Mouse (Mus musculus) ovary, postnatal 36 days (tissue): ENCODE results near the gene Bicral.
"Not testable (repeated sequence)": the region's sequence is repeated elsewhere in the genome, so short reads cannot be mapped to it uniquely, and the experiment has no call there.

ENCODE experiments used
- DNase-seq: peaks from one replicate; pipeline ENCODE4 v3.0.0; 2022; ENCODE audit warnings: low spot score, mixed read lengths

Bicral gene

DNA sequence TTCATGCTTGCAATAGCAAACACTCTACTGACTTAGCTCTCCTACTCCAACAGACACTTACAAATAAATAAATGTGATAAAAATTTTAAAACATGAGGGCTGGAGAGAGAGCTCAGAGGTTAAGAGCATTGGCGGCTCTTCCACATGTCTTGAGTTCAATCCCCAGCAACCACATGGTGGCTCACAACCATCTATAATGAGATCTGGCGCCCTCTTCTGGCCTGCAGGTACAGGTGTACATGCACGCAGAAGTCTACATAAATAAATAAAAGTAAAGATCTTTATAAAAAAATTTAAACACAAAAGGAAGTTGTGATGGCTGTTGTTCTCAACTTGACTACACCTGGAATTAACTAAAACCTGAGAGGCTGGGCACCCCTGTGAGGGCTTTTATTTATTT is 17.3 kb upstream of the Bicral start:
- DNase-seq: no peak

DNA sequence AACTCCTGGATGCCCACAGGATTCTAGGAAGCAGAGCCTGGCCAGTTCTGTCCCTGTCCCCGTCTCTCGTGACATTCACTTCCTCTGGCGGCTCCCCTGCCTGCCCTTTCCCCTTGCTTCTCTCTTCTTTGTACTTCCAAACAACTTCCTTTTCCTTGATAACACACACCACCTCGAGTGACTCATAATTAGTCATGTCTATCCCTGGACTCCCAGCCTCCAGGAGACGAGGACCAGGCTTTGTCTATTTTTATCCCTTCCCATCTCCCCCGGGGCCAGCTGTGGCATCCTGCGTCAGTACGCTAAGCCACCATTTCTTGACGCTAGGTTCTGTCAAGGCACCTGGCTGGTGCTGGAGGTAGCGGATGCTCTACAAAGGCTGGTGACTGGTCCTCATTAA is 15.9 kb upstream of the Bicral start:
- no peak for DNase-seq

DNA sequence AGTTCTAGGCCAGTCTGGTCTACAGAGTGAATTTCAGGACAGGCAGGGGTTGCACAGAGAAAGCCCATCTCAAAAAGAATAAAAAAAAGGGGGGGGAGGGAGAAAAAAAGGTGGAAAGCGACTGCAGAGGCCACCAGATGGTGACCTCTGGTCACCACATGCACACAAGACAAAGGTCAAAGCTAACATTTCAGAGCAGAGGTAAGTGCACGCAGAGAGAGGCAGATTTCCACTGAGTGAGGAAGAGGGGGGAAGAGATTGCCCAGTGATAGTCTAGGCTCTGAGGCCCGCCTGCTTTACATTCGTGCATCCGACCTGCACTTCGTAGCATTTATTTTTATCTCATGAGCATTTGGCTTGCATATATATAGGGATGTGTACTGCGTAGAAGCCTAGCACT is 14.5 kb upstream of the Bicral start:
- no peak for DNase-seq

DNA sequence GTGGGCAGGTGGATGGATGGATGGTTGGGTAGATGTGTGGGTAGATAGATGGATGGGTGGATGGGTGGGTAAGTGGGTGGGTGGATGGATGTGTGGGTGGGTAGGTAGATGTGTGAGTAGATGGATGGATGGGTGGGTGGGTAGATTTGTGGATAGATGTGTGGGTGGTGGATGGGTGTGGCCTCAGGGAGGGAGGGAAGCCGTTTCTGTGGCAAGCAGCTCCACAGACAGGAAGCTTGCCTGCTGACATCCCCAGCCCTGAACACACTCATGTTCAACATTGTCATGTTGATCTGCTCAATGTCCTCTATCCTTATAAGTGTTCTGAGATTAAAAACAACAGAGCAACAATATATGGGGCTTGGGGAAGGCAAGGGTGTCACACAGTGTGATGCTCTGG is 12.6 kb upstream of the Bicral start:
- DNase-seq: no peak

DNA sequence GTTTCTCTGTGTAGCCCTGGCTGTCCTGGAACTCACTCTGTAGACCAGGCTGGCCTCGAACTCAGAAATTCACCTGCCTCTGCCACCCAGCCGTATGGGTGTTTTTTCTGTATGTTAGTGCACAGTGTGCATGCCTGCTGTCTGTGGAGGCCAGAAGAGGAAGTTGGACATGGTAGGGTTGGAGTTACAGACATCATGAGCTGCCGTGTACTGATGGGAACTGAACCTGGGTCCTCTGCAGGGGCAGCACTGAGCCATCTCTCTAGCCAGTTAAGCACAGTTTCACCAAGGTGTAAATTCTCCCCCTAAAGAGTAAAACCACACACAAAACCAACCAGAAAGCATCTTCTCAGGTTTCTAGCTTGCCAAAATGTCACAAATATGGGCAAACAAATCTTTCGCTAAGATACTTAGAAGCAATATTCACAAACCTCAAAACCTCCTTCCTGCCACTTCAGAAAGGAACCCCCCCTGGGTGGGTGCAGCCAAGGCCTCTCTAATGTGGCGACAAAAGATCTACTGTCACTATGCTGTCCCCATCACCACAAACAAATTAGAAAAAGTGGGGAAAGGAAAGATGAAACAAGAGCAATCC is 12.0 kb upstream of the Bicral start:
- DNase-seq: no peak

DNA sequence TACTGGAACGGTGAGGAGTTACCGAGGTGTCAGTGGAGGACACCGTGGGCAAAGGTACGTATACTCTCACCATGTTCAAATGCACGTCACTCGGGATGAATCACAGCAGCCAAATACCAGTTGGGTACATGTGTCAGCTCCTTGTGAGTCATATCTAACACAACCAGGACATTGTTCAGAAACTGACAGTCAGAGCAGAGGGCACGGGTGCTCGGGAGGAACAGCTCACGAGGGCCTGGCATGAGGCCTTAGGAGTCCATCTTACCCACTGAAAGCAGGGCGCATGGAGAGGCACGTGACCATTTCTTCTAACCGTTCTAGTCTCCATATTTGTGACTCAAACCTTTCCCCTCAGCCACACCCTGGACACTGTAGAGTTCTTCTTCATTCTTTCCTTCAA is 8.6 kb upstream of the Bicral start:
- no peak for DNase-seq

DNA sequence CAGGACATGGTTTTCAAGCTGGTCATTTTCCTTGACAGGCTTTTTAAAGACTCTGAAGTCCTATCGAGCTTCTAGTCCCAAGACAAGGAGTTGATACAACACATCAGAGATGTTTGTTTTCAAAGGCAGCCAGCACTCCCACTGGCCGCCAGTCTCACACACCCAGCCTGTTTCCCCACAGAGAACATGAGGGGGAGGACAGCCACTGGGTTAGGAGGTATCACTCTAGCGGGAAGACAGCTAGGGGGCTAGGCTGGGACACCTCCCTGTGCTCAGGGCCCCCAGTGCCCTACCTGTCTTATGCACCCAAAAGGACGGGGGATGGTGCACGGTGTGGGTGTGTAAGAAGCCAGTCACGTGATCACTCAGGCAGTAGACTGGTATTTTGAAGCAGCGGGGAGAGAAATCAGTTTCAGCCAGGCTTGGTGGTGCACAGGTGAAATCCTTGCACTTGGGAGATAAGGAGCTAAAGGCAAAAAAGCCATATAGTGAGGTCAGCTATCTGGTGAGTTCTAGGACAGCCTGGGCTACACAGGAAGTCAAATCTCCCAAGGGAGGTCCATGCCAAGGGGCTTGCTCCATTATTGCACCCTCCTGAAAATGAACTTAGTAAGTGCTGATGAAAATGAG is 6.4 kb upstream of the Bicral start:
- DNase-seq: no peak

DNA sequence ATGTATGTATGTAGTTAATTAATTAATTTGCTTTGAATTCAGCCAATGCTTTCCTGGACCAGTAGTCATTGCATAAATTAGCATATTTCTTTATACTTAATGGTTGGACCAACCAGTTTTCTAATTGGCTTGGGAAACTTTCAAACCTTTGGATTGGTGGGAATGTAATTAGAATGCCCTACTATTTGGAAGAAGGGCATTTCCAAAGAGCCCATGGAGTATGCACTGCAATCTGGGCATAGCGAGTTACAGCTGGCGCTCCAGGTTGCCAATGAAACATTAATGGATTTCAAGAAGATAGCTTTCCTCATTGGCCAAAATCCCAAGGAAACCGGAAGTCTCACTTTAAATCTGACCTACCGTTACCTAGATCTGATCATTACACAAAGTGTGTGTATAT is 1.8 kb upstream of the Bicral start:
- DNase-seq: no peak

DNA sequence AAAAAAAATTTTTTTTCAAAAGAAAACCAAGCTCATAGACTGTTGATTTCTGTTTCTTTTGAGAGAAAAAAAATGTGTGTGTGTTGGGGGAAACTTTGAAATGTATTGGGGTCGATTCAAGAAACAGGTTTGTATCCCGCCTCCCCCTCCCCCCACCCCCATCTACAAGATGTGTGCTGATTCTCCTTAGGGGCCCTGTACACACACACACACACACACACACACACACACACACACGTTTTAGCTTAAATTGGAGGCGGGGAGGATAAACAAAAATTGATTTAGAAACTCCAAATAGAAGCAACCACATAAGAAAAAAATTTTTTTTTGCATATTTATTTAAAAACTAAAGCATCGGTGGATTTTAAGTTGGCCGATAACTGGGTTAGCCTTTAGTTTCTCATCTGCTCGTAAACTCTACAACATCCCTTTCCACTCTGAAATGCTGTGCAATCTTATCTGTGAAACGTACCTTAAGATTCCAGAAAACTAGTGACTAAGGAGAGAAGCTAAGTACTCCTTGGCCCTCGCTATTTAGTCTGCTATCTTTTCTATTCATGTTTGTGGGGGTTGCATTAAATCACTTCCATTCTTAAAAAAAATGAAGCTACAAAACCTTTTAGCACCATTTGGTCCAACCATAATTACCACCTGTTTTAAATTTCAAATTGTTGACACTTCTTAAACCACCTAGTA is 615 bp upstream of the Bicral start:
- DNase-seq: no peak

DNA sequence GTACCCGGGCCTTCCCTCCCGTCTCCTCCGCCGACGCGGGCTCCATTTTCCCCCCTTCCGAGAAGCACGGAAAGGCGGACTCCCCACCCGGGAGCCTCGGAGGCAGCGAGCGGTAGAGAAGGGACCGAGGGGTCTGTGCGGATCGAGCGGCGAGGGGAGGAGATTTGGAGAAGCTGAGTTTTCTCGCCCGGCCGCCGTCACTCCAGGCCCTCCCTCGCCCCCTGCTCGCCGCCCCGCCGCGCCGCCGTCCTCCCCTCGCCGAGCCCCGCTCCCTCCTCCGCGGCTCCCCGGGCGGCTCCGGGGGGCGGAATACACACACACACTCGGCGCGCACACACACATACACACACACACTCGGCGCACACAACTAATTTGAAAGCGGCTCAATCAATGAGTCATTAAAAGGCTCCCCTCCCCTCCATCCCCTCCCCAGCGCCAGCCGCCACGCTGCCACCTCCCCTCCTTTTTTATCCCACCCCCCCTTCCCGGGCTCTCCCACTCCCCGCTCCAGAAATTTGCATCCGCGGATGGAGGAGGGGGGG is 850 bp downstream of the Bicral start:
- DNase-seq: peak; percentile 81

DNA sequence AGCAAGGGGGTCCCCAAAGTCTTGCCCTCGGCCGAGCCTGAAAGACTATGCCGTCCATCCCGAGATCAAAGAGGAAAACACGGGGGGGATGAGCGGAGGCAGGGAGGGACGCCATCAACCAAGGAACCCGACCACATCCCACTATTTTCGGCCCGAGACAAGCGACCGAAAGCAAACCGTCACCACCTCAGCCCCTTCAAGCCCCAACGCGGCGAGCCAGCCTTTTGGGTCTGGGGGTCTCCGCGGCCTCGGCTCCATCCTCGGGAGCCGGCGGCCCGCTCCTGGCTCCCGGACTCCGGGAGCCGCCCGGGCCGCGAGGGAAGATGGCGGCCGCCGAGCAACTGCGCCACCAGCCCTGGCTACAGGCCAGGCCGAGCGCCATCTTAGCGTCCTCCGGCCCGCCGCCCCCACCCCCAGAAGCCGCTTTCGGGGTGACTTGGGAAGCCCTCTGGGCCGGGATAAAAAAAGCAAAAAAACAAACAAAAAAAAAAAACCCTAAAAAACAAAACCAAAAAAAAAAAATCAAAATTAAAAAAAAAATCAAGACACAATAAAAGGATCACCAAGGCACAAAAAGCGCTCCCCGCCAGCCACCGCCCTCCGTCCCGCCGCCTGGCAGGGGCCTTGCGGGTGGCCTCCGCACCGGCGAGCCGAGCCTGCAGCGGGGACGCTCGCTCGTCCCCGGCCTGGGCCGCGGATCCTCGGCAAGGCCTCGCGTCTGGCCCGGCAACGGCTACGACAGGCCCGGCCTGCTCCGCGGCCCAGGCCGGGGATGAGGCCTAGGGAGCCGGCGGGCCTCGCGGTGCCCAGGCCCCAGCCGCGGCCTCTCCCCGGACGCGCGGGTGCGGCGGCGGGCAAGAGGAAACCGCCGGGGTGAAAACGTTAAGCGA is 1.6 kb downstream of the Bicral start:
- DNase-seq: peak; percentile 84

DNA sequence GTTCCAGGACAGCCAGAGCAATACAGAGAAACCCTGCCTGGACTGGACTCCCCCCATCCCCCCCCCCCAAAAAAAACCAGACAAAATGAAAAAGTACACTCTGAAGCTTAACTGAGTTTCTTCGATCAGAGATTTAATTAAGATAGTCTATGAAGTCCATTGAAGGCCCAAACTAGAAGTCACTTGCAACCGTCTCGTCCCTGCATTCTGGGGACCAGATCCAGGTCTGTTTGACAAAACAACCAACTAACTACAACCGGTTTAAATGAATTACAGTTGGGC is 2.2 kb downstream of the Bicral start:
- DNase-seq: no peak

DNA sequence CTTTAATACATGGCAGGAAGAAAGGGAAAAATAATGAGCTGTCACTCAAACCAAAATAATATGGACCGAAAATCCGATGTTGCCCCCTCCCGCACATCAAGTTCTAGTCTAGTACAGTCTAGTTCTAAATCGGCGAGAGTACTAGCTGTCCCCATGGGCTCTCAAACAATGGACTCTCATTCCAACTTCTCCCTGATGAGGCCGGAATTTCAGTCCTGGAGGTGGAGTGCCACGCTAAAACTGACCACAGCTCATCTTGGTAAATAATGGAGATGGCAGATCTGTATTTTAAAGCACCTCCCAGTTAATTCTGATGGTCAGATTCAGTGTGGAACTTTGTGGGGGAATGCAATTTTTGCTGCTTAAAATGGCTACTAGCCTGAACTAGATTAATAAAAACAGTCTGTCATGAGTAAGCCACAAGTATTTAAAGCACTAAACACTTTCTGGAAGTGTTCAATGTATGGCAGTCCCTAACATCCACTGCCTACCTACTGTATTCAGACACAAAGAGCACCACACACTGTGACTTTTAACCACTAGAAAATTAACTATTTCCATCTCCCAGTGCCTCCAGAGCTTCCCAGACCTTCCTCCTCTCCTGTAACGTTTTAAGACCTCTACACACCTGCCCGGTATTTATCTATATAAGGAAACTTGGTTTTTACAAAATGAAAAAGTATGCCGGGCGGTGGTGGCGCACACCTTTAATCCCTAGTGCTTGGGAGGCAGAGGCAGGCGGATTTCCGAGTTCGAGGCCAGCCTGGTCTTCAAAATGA is 2.8 kb downstream of the Bicral start:
- DNase-seq: no peak

DNA sequence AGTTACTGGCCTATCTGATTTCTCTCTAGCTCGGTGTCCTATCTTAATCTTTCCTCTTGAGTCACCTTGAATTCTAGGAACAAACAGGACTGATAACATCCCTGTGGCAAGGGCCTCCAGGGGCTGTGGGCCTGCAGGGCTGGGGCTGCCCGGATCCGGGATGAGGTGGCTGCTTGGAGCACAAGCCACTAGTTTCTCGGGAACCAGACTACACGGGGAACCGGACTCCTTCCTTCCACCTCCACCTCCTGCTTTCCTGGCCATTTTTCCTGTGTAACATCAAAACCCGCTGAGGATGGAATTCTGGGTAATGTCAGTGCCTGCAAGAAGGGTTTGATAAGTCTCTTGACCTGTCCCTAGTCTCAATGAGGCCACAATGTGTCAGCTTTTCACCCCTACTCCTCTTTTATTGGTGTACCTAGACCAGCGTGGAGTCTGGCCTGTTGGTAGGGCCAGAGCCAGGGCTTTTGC is 3.6 kb downstream of the Bicral start:
- peak; percentile 14 for DNase-seq

DNA sequence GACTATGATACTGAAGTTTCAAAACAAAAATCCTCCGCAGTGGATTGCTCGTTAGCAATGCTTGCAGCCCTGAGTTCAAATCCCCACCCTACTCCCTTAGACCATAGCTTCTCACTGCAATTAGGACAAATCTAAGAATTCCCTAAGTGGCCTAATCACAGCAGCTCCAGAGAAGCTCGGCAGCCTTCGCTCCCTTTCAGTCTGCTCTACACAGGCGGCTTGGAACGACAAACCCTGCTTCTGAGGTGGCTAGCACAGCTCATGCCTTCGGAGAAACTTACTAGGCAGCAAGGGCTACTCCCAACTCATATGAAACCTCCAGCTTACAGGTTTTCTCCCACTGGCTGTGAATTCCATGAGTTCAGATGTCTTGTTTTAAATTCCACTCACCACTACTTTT is 4.2 kb downstream of the Bicral start:
- DNase-seq: no peak

DNA sequence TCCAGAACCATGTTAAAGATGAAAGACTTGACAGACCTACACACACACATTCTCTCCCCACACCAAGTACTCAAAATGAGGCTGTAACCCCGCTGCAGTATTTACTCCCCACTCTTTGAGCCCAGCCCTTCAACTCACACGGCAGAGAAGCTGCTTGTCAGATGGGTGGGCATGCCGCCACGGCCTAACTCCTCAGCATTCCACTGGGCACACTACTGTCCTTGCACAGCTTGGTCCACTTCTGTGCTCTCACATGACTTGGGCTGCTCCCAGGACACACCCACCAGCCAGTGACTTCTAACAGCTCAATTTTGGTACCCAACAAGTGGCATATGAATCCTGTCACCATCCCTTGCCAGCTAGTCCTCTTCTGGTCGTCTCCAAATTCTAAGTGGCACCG is 5.0 kb downstream of the Bicral start:
- DNase-seq: peak; percentile 53

DNA sequence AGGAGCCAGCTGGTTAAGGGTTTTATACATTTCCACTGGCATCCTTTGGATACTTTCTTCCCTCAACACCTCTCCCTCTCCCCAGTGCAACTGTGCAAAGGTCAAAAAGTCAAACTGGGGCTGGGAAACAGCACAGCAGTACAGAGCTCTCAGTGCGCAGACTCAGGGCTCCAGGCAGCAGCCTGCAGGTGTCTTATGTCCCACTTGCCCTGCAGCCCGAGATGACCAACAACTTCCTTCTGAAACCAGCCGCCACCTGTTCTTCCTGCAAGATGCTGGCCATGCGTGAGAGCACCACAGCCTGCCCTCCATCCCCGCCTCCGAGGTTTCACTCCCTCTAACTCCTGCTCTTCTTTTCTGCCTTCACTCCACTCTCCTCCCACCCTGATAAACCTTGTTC is 5.6 kb downstream of the Bicral start:
- no peak for DNase-seq

DNA sequence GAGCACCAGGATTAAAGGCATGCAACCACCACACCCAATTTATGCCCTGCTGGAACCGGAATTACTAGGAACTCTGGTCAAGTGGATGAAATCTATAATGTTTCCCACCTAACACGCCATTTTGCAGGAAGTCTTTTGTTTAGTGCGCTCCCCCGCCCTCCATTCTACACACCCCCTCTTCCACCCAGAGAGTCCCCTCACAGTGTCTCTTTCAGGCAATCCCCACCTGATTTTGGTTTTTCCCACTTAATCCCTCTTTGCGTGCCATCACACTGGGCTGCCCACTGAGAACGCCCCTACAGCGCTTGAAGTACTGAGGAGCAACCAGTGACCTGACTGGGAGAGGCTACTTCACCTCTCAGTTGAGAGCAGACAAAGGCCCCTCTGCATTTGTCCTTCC is 11.1 kb downstream of the Bicral start:
- no peak for DNase-seq

DNA sequence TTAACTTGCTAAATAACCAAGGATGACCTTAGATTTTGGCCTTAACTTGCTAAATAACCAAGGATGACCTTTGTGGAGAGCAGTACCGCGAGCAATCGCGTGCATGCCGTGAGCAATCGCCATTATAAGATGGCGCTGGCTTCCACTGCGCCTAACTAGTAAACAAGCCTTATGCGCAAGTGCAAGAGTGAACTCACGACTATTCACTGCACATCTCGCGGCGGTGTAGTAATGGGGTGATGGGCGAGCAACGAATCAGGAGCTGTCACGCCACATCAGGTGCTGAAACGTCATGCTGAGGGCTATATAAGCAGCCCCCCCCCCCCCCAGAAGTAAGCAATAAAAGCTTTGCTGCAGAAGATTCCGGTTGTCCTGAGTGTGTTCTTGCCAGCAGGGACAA is 11.7 kb downstream of the Bicral start:
- not testable (repeated sequence) for DNase-seq

DNA sequence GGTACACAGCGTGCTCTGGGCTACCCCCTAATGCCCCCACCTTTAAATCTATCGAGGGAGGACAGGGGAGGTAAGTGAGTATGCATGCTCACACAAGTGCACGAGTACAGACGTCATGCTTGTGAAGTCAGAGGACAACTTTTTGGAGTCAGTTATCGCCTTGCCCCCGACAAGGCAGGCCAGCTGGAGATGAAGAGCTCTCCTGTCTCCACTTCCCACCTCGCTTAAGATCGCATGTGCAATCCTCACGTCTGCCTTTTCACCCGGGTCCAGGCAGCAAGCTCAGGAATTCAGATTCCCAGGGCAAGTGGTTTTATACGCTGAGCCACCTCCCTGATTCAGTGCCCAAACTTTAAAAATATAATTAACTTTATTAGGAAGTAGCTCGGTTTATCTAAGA is 13.0 kb downstream of the Bicral start:
- DNase-seq: no peak

DNA sequence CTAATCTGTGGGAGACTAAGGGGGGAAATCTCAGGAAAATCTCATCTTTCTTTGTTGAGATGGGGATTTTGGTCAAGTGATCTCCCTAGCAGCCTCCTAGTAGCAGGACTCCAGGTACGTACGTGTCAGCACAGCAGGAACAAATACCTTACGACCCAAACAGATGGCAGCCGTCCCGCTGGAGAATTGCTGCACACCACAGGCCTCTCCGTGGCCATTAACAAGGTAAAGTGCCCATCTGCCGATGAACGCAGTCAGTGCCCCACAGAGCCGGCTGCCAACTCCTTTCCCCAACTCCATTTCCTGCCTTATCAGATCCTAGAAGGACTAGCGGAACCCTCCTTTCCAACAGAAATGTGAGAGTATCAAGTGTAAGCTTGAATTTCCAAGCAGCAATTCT is 13.5 kb downstream of the Bicral start:
- DNase-seq: no peak

DNA sequence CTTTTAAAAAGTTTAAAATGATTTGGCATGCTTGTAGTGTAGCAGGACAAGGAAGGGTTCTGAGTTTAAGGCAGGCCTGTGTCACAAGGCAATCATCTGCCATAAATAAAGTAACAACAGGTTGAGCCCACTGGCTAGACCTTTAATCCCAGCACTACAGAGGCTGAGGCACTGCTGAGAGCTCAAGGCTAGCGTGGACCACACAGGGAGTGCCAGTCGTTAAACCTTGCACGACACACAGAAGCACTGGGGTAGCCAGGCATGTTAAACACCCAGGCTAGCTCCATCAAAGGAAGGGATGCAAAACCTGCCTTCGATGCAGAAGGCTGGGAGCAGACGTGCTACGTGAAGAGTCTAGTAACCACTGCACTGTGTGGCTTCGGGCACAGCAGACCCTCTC is 14.6 kb downstream of the Bicral start:
- no peak for DNase-seq
